Mouse (Mus musculus): ENCODE results near the gene Ppt1. TPM values are rescaled to one million over a fixed set of nuclear protein-coding genes. Genes with fewer than 3 reads are reported as not detected.

Ppt1 gene
- polyA plus RNA-seq, 1 experiment from 2014 or later, result 74.7 TPM

- Histone ChIP-seq H3K27ac (replicated peaks; ENCODE audit: low read depth, low read length) (no peak overlapping the region), H3K4me2 (ENCODE audit: low read length) (no peak overlapping the region), H3K9me3 (ENCODE audit: control insufficient read depth, low read length) (no peaks in the 10 kb centered on the region; the same call in 1 of the 2 replicates), H3K4me1 (ENCODE audit: control insufficient read depth, insufficient read depth, low read length) (peaks cover 13% of the 10 kb centered on the region), H3K36me3 (ENCODE audit: control insufficient read depth, insufficient read depth, low read length) (no peaks in the 10 kb centered on the region), H3K27me3 (ENCODE audit: control insufficient read depth, insufficient read depth, low read length) (no peaks in the 10 kb centered on the region), H3K4me3 (replicated peaks; ENCODE audit: low read depth, low read length) (no peak overlapping the region), H3K9ac (replicated peaks; ENCODE audit: low read length) (no peak overlapping the region)
- DNase-seq (no peak), ATAC-seq (ENCODE audit: low FRiP score, low TSS enrichment) (no peak)
- WGBS, result 95% methylated on average over 10 of the region's 10 CpGs
Measured at GRCm38 (mm10) chr4:122905359-122905758, 69.3 kb downstream of the Ppt1 start.

Other genes starting within 250 kb of the Ppt1 start
- not detected in 2 replicates for gene 9530002B09Rik, start 147.0 kb upstream of the Ppt1 start, polyA plus RNA-seq (2014; fragmentation: Nextera tagmentation; extraction: Ambion mirVana)
- 52.2 and 72.8 TPM in 2 replicates for gene Cap1, start 49.8 kb downstream of the Ppt1 start, polyA plus RNA-seq (2014; fragmentation: Nextera tagmentation; extraction: Ambion mirVana)
- 31.2 and 33.4 TPM in 2 replicates for gene Mfsd2a, start 124.9 kb downstream of the Ppt1 start, polyA plus RNA-seq (2014; fragmentation: Nextera tagmentation; extraction: Ambion mirVana)
- gene Mycl, start 159.4 kb downstream of the Ppt1 start, polyA plus RNA-seq (2014; fragmentation: Nextera tagmentation; extraction: Ambion mirVana), result 87.7 and 112 TPM in 2 replicates
- 27.0 and 29.1 TPM in 2 replicates for gene Trit1, start 180.4 kb downstream of the Ppt1 start, polyA plus RNA-seq (2014; fragmentation: Nextera tagmentation; extraction: Ambion mirVana)

Data from midbrain, embryonic 14.5 days (tissue).